In the genomic region with DNA sequence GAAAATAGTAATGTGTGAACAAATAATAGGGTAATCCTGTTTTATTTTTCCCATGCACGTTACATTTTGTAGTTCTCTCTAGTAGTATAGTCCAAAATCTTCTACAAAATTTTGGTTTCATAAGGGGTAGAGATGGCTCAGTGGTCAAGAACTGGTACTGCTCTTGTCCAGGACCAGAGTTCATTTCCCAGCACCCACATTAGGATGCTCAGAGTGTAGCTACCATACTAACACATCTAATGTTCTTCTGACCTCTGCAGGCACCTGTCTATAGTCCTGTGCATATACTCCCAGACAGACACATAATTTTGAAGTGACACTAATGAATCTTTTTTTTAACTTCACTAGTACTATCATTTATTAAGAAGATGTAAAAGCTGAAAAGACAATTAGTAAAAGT, we compare ENCODE assay signal across 9 mouse cellular contexts. TPM values are rescaled to one million over a fixed set of nuclear protein-coding genes. Genes with fewer than 3 reads are reported as not detected.
DNase-seq lines count a peak whose midpoint lies in the region; ATAC-seq and TF ChIP-seq lines count a peak whose summit lies in the region.
"Had no signal": no experiment of that assay in that cellular context is flagged by ENCODE, and none has a peak within 500 bp of the region (broad histone marks: within the 10 kb centered on the region; RNA-seq: fewer than 3 reads in every experiment).

No protein-coding gene starts in this region.

- H3K36me3 ChIP-seq in heart, embryonic 10.5 days, result no peaks in the 10 kb centered on the region
- peaks cover 16% of the 10 kb centered on the region; the same call in 1 of the 2 replicates for H3K36me3 ChIP-seq in embryonic facial prominence, embryonic 10.5 days (replicated peaks)
- no peaks in the 10 kb centered on the region for H3K36me3 ChIP-seq in liver, embryonic 14.5 days (replicated peaks; ENCODE audit: control insufficient read depth, insufficient read depth, low read depth)
- H3K36me3 ChIP-seq: liver, embryonic 13.5 days had no signal

- H3K4me2 ChIP-seq in liver, embryonic 14.5 days (ENCODE audit: low read depth), result peak overlapping the region; percentile 26; the same call in 1 of the 2 replicates

- no peaks in the 10 kb centered on the region for H3K27me3 ChIP-seq in heart, embryonic 10.5 days (ENCODE audit: insufficient read depth, poor library complexity, severe bottlenecking)
- H3K27me3 ChIP-seq in embryonic facial prominence, embryonic 10.5 days (replicated peaks; ENCODE audit: low read depth, poor library complexity, severe bottlenecking), result no peaks in the 10 kb centered on the region
- peaks cover 24% of the 10 kb centered on the region for H3K27me3 ChIP-seq in liver, embryonic 14.5 days (ENCODE audit: control insufficient read depth, insufficient read depth, low read length)

- TF ChIP-seq CTCF in layer of hippocampus, adult 2 months (conservative IDR thresholded peaks at IDR 0.05), result 0 out of 2 replicates have a peak, but pooled peaks have one; percentile 14
- no peak for TF ChIP-seq CTCF in liver, embryonic 14.5 days (IDR thresholded peaks at IDR 0.05; ENCODE audit: low read depth)

- H3K27ac ChIP-seq in heart, embryonic 10.5 days, result no peak overlapping the region
- no peak overlapping the region for H3K27ac ChIP-seq in layer of hippocampus, adult 2 months
- no peak overlapping the region for H3K27ac ChIP-seq in embryonic facial prominence, embryonic 10.5 days (replicated peaks)
- H3K27ac ChIP-seq in liver, embryonic 14.5 days, result no peak overlapping the region

- H3K9ac ChIP-seq in liver, embryonic 14.5 days (replicated peaks), result no peak overlapping the region

- H3K9me3 ChIP-seq in heart, embryonic 10.5 days, result no peaks in the 10 kb centered on the region
- no peaks in the 10 kb centered on the region; the same call in 1 of the 2 replicates for H3K9me3 ChIP-seq in embryonic facial prominence, embryonic 10.5 days
- H3K9me3 ChIP-seq in liver, embryonic 14.5 days (ENCODE audit: control insufficient read depth, low read length), result no peaks in the 10 kb centered on the region
- H3K9me3 ChIP-seq: liver, embryonic 13.5 days had no signal

- 87% methylated on average over 1 of the region's 1 CpGs for WGBS in heart, embryonic 10.5 days
- WGBS in embryonic facial prominence, embryonic 10.5 days, result 98% methylated on average over 1 of the region's 1 CpGs
- 58% methylated on average over 1 of the region's 1 CpGs for WGBS in liver, embryonic 14.5 days (ENCODE audit: insufficient replicate concordance)

- no peak for DNase-seq in heart, embryonic 10.5 days (ENCODE audit: low spot score)
- DNase-seq in heart, postnatal 25 days (ENCODE audit: low spot score), result no peak
- DNase-seq in layer of hippocampus, adult 2 months (ENCODE audit: low spot score in 2 of 2), result no peak
- DNase-seq in layer of hippocampus, adult 9-10 months (ENCODE audit: low spot score), result no peak
- no peak for DNase-seq in embryonic facial prominence, embryonic 10.5 days (ENCODE audit: low spot score)
- no peak for DNase-seq in liver, embryonic 14.5 days (ENCODE audit: low read depth in 3 of 3, low spot score in 3 of 3)
- DNase-seq in urinary bladder, postnatal 4 days (ENCODE audit: low spot score in 2 of 2), result no peak
- no peak for DNase-seq in layer of hippocampus, postnatal 10 days (ENCODE audit: low spot score in 2 of 2)
- DNase-seq: liver, embryonic 13.5 days had no signal

- no peak for TF ChIP-seq EP300 in liver, embryonic 14.5 days (IDR thresholded peaks at IDR 0.05; ENCODE audit: low read depth)

- H3K4me3 ChIP-seq in heart, embryonic 10.5 days, result peak overlapping the region; percentile 90
- H3K4me3 ChIP-seq in layer of hippocampus, adult 2 months, result no peak overlapping the region
- H3K4me3 ChIP-seq in embryonic facial prominence, embryonic 10.5 days, result peak overlapping the region; percentile 91
- no peak overlapping the region for H3K4me3 ChIP-seq in liver, embryonic 14.5 days (ENCODE audit: insufficient read depth in 1 of 2, low read depth in 2 of 2, low read length in 2 of 2)

- no peak for ATAC-seq in liver, embryonic 14.5 days (ENCODE audit: insufficient read depth)

- intact Hi-C loops in heart, postnatal 25 days (cut with DNase I), result loop anchor here (5.0 kb wide), 1 partner anchor 76 kb away; a partner anchor contains a TSS

- peaks cover 9% of the 10 kb centered on the region; the same call in 1 of the 2 replicates for H3K4me1 ChIP-seq in heart, embryonic 10.5 days
- H3K4me1 ChIP-seq in embryonic facial prominence, embryonic 10.5 days, result peaks cover 39% of the 10 kb centered on the region
- no peaks in the 10 kb centered on the region; a peak in 1 of 4 replicates for H3K4me1 ChIP-seq in liver, embryonic 14.5 days (replicated peaks; ENCODE audit: control insufficient read depth in 2 of 2, insufficient read depth in 2 of 2, low read length in 1 of 2)

RNA-seq across cellular contexts. Expression of a gene that starts 1.7 kb away (rescaled TPM):
- 20.9 and 22.8 TPM in 2 replicates for polyA plus RNA-seq in heart, embryonic 10.5 days (2016; fragmentation: Nextera tagmentation; extraction: Ambion mirVana)
- 1 to 10 TPM; 5.7 to 5.8 TPM for total RNA-seq in heart, postnatal 25 days (2021)
- total RNA-seq in layer of hippocampus, adult 2 months (2021), result 1 to 10 TPM; 6.2 to 7.3 TPM
- 29.1 and 33.6 TPM in 2 replicates for polyA plus RNA-seq in embryonic facial prominence, embryonic 10.5 days (2016; fragmentation: Nextera tagmentation; extraction: Ambion mirVana)
- polyA plus RNA-seq in liver, embryonic 14.5 days (2012; rRNA removed), result 2.7 and 2.8 TPM in 2 replicates
- 5.7 and 6.1 TPM in 2 replicates for polyA plus RNA-seq in liver, embryonic 14.5 days (2014; fragmentation: Nextera tagmentation; extraction: Ambion mirVana)
- 1 to 10 TPM; 9.4 to 9.6 TPM for total RNA-seq in layer of hippocampus, postnatal 10 days (2021)

Comparison
In these comparisons a context has a peak if more than half of its experiments do, and no peak if none do; other contexts are left out.
1. H3K4me3 ChIP-seq: peak in heart, embryonic 10.5 days (single experiment) and embryonic facial prominence, embryonic 10.5 days (single experiment); none in layer of hippocampus, adult 2 months (single experiment) and liver, embryonic 14.5 days (0 of 2).